Mouse (Mus musculus) midbrain, embryonic 16.5 days (tissue): ENCODE data around the gene Gucy2c. TPM values are rescaled to one million over a fixed set of nuclear protein-coding genes. Genes with fewer than 3 reads are reported as not detected.

Source experiments
- ATAC-seq: fragments of 200-750 bp; cut with Nextera tagmentation; 2 replicates; pipeline ENCODE4 v1.8.0; 2017; ENCODE audit warnings: moderate TSS enrichment
- H3K27ac ChIP-seq: fragments of 300-500 bp; sonication (generic); 2 replicates; pipeline ENCODE4 v1.5.1; 2014; ENCODE audit warnings: mild to moderate bottlenecking, low read length, mixed read lengths
- H3K27me3 ChIP-seq: fragments of 300-500 bp; sonication (generic); 2 replicates; pipeline ENCODE4 v1.6.1; 2014; ENCODE audit warnings: low read depth, low read length, mixed read lengths; ENCODE audit not compliant: control insufficient read depth, insufficient read depth
- H3K36me3 ChIP-seq: fragments of 300-500 bp; sonication (generic); 2 replicates; pipeline ENCODE4 v1.6.1; 2014; ENCODE audit warnings: mild to moderate bottlenecking, low read length, moderate library complexity, mixed read lengths; ENCODE audit not compliant: control insufficient read depth, insufficient read depth
- H3K4me1 ChIP-seq: fragments of 300-500 bp; sonication (generic); 2 replicates; pipeline ENCODE4 v1.6.1; 2014; ENCODE audit warnings: mild to moderate bottlenecking, low read length, mixed read lengths; ENCODE audit not compliant: control insufficient read depth, insufficient read depth
- H3K4me2 ChIP-seq: fragments of 300-500 bp; sonication (generic); 2 replicates; pipeline ENCODE4 v1.6.1; 2014; ENCODE audit warnings: mild to moderate bottlenecking, low read length, mixed read lengths
- H3K4me3 ChIP-seq: fragments of 300-500 bp; sonication (generic); 2 replicates; pipeline ENCODE4 v1.5.1; 2014; ENCODE audit warnings: low read depth, mild to moderate bottlenecking, low read length, moderate library complexity, mixed read lengths
- H3K9ac ChIP-seq: fragments of 300-500 bp; sonication (generic); 2 replicates; pipeline ENCODE4 v1.6.1; 2014; ENCODE audit warnings: low read depth, low read length, mixed read lengths
- H3K9me3 ChIP-seq: fragments of 300-500 bp; sonication (generic); replicated peaks from 2 replicates; pipeline ENCODE4 v1.6.1; 2014; ENCODE audit warnings: mild to moderate bottlenecking, low read length, mixed read lengths; ENCODE audit not compliant: control insufficient read depth, poor library complexity, severe bottlenecking
- WGBS: fragments of 180-500 bp; shearing (Covaris S2); extraction: QIAGEN DNeasy Blood & Tissue Kit; methylation state at CpG from one replicate; pipeline ENCODE4 v1.1.7; 2014; 5-methylcytosine and 5-hydroxymethylcytosine counted together
- polyA plus RNA-seq: library from polyadenylated mRNA; unstranded; fragments of >200 nt; fragmentation: Nextera tagmentation; extraction: Ambion mirVana; gene quantifications from 2 replicates; pipeline ENCODE4 v1.2.1, GENCODE M21; 2015

The Gucy2c gene
- 0.69 and 0.71 TPM in 2 replicates for polyA plus RNA-seq

GRCm38 (mm10) chr6:136781377-136781986 lies at the start of gene Gucy2c:
Gene Gucy2c (minus strand): TSS chr6:136781765.
- Histone ChIP-seq H3K36me3 (no peaks in the 10 kb centered on the region), H3K4me3 (no peak within 1 kb of the TSS), H3K9ac (no peak within 1 kb of the TSS), H3K9me3 (no peaks in the 10 kb centered on the region), H3K4me2 (no peak within 1 kb of the TSS), H3K4me1 (no peaks in the 10 kb centered on the region), H3K27me3 (no peaks in the 10 kb centered on the region), H3K27ac (no peak within 1 kb of the TSS)
- 79% methylated on average over 20 of the region's 20 CpGs for WGBS
- ATAC-seq, result no peak

GRCm38 (mm10) chr6:136828681-136829080 lies 47.1 kb upstream of the Gucy2c start:
- no peak for ATAC-seq
- 36% methylated on average over 4 of the region's 4 CpGs for WGBS
- H3K27me3 ChIP-seq, result peaks cover 7% of the 10 kb centered on the region; the same call in 1 of the 2 replicates
- H3K27ac ChIP-seq, result peak overlapping the region; percentile 87
- H3K9ac ChIP-seq, result peak overlapping the region; percentile 57; the same call in 1 of the 2 replicates
- H3K9me3 ChIP-seq, result no peaks in the 10 kb centered on the region
- H3K36me3 ChIP-seq, result peaks cover 11% of the 10 kb centered on the region; the same call in 1 of the 2 replicates
- peak overlapping the region; percentile 61 for H3K4me2 ChIP-seq
- peak overlapping the region; percentile 100 for H3K4me3 ChIP-seq
- H3K4me1 ChIP-seq, result peaks cover 11% of the 10 kb centered on the region

DNA sequence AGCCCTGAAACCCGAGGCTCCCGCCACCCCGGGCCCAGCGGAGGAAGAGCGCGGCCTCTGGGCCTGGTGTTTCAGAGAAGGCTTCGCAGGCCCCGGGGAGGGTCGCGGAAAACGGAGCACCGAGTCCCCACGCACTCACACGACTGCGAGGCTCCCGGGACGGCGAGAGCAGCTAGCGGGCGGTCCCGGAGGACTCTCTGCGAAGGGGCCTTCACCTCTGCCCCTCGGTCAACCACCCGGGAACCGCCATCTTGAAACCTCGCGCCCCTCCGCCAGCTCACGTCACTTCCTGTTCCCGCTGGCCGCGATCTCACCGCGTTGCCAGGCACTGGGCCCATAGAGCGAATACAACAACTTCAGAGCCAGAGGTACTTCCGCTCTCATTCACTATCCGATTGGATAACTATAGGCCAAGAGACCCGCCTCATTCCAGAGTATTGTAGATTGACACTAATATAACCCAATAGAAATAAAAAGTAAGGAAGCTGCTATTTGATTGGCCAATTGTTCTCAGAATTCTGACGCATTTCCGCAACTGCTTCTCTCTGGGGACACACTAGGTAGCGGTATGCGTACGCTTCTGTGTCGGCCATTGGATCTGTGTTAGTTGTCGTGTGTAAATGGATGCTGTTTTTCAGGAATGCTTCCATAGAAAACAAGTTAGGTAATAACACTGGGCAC lies 46.5 kb upstream of the Gucy2c start, which contains the start of gene Wbp11:
TSS of gene Wbp11 (minus strand) at position 353 of the 681 bp plus-strand sequence.
- peak; percentile 100 for ATAC-seq
- under 1% methylated on average over 45 of the region's 45 CpGs for WGBS
- H3K4me1 ChIP-seq, result peaks cover 11% of the 10 kb centered on the region
- peak within 1 kb of the TSS; percentile 100 for H3K4me3 ChIP-seq
- H3K36me3 ChIP-seq, result peaks cover 12% of the 10 kb centered on the region
- peak within 1 kb of the TSS; percentile 77 for H3K4me2 ChIP-seq
- H3K9ac ChIP-seq, result peak within 1 kb of the TSS; percentile 98
- peak within 1 kb of the TSS; percentile 87 for H3K27ac ChIP-seq
- H3K27me3 ChIP-seq, result peaks cover 7% of the 10 kb centered on the region; the same call in 1 of the 2 replicates
- no peaks in the 10 kb centered on the region for H3K9me3 ChIP-seq

DNA sequence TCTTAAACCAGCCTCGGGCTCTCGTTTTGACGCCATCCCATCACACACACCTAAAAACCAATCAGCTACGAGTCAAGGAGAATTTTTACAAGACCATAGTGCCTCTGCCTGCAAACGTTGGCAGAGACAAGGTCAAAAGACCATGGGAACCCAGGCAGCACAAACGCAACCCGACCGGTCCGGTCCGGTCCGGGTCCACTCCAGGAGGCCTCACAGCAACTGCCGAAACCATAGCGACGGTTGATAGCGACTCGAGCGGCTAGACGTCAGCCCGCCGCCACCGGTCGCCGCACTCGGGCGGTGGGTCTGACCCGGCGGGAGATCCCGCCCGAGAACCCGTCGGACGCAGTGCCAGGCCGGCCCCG lies 45.9 kb upstream of the Gucy2c start, which contains the start of gene BC049715:
TSS of gene BC049715 (plus strand) at position 111 of the 365 bp plus-strand sequence.
- under 1% methylated on average over 34 of the region's 34 CpGs for WGBS

DNA sequence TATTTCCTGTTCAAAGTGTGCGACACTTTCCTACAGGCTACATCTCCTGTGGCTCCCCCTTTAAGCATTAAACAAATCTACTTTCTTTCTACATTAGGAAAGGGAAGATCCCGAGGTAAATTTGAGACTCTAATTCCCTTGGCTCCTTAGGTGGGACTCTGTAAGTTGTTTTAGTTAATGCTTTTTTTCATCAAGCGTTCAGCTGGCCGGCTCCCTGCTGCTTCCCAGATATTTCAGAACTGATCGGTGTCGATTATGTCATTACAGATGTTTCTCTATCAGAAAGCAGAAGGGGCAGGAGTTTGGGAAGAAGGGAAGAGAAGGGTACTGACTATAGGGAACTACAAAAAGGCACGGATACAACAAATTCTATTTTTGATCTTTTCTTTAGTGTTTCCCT lies 45.6 kb upstream of the Gucy2c start:
- peaks cover 19% of the 10 kb centered on the region for H3K36me3 ChIP-seq
- WGBS, result 20% methylated on average over 7 of the region's 7 CpGs

More for the DNA sequence above, 45.9 kb upstream of the Gucy2c start, which contains the start of gene BC049715:
- Histone ChIP-seq H3K27ac (peak within 1 kb of the TSS; percentile 87), H3K4me1 (peaks cover 11% of the 10 kb centered on the region), H3K4me3 (peak within 1 kb of the TSS; percentile 100), H3K27me3 (peaks cover 7% of the 10 kb centered on the region; the same call in 1 of the 2 replicates), H3K9me3 (no peaks in the 10 kb centered on the region), H3K36me3 (peaks cover 17% of the 10 kb centered on the region), H3K4me2 (peak within 1 kb of the TSS; percentile 77), H3K9ac (peak within 1 kb of the TSS; percentile 98)
- ATAC-seq, result peak; percentile 33; the same call in 1 of the 2 replicates

DNA sequence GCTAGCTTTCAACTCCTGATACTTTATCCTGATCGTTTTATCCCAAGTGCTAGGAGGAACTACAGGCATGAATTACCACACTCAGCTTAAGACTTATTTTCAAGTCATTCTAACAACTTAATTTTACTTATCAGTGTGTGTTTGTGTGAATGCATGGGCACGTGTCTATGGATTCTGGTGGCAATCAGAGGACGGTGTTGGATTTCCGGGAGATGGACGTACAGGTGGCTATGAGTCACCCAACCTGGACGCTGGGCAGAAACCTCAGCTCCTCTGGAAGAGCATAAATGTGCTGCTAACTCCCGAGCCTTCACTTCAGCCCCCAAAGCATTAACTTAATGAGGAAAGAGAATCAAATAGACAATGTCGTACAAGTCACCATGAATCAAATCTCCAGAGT lies 43.4 kb upstream of the Gucy2c start:
- 96% methylated on average over 8 of the region's 8 CpGs for WGBS
- Histone ChIP-seq H3K4me2 (no peak overlapping the region), H3K4me1 (peaks cover 11% of the 10 kb centered on the region), H3K9me3 (no peaks in the 10 kb centered on the region), H3K9ac (no peak overlapping the region), H3K36me3 (peaks cover 36% of the 10 kb centered on the region), H3K27ac (no peak overlapping the region), H3K4me3 (no peak overlapping the region), H3K27me3 (no peaks in the 10 kb centered on the region)
- no peak for ATAC-seq

More for the DNA sequence above, 45.6 kb upstream of the Gucy2c start:
- no peak for ATAC-seq
- Histone ChIP-seq H3K4me3 (peak overlapping the region; percentile 100), H3K4me1 (peaks cover 11% of the 10 kb centered on the region), H3K27me3 (peaks cover 7% of the 10 kb centered on the region; the same call in 1 of the 2 replicates), H3K27ac (no peak overlapping the region), H3K9me3 (no peaks in the 10 kb centered on the region), H3K4me2 (peak overlapping the region; percentile 77), H3K9ac (peak overlapping the region; percentile 98)

DNA sequence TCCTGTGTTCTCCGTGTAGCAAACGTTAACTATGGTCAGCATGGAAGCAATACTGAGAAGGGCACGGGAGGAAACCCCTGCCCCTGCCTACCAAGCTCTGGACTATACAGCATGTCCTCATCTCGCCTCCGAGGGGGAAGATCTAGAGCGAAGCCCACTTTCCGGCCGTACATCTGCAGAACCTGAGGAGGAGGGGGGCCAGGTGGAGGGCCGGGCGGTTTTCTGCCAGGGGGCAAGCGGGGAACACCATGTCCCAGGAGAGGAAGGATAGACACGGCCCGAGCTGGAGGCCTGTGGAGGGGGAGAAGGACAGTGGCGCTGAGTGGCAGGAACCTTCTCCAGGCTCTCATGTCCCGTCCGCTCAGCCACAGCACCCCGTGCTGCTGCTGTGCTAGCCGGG lies 39.5 kb upstream of the Gucy2c start:
- 93% methylated on average over 18 of the region's 18 CpGs for WGBS
- H3K27ac ChIP-seq, result no peak overlapping the region
- H3K4me3 ChIP-seq, result no peak overlapping the region
- H3K4me1 ChIP-seq, result no peaks in the 10 kb centered on the region
- no peaks in the 10 kb centered on the region for H3K9me3 ChIP-seq
- peaks cover 61% of the 10 kb centered on the region for H3K36me3 ChIP-seq
- H3K9ac ChIP-seq, result no peak overlapping the region
- ATAC-seq, result no peak
- no peak overlapping the region for H3K4me2 ChIP-seq
- no peaks in the 10 kb centered on the region for H3K27me3 ChIP-seq

GRCm38 (mm10) chr6:136820381-136820780 lies 38.8 kb upstream of the Gucy2c start:
- Histone ChIP-seq H3K4me2 (no peak overlapping the region), H3K27ac (no peak overlapping the region), H3K4me1 (no peaks in the 10 kb centered on the region), H3K9ac (no peak overlapping the region), H3K36me3 (peaks cover 66% of the 10 kb centered on the region), H3K27me3 (no peaks in the 10 kb centered on the region), H3K4me3 (no peak overlapping the region), H3K9me3 (no peaks in the 10 kb centered on the region)
- no peak for ATAC-seq
- 98% methylated on average over 21 of the region's 21 CpGs for WGBS

- WGBS, result 90% methylated on average over 3 of the region's 3 CpGs
- H3K4me1 ChIP-seq, result no peaks in the 10 kb centered on the region
- no peak overlapping the region for H3K4me2 ChIP-seq
- H3K27ac ChIP-seq, result no peak overlapping the region
- no peak overlapping the region for H3K9ac ChIP-seq
- H3K36me3 ChIP-seq, result peaks cover 62% of the 10 kb centered on the region
- no peak for ATAC-seq
- H3K4me3 ChIP-seq, result no peak overlapping the region
- no peaks in the 10 kb centered on the region for H3K27me3 ChIP-seq
- no peaks in the 10 kb centered on the region for H3K9me3 ChIP-seq
These were observed 36.0 kb upstream of the Gucy2c start for GRCm38 (mm10) chr6:136817549-136817948.
